Mouse (Mus musculus) thymus, adult 2 months (tissue): ENCODE data around the gene Glb1l.

Source experiments
- CTCF ChIP-seq: fragments of 200-500 bp; IDR thresholded peaks from 2 replicates; pipeline ENCODE4 v1.5.1; 2012; ENCODE audit warnings: mild to moderate bottlenecking, control low read depth, low read length, moderate library complexity, borderline replicate concordance; ENCODE audit not compliant: control insufficient read depth, poor library complexity, insufficient read depth; ENCODE audit errors: extremely low read depth
- POLR2A ChIP-seq: fragments of 200-500 bp; IDR thresholded peaks from 2 replicates; pipeline ENCODE4 v1.6.1; 2012; ENCODE audit warnings: mild to moderate bottlenecking, low read length, control low read depth, moderate library complexity; ENCODE audit not compliant: control insufficient read depth, poor library complexity, insufficient read depth; ENCODE audit errors: extremely low read depth

DNA sequence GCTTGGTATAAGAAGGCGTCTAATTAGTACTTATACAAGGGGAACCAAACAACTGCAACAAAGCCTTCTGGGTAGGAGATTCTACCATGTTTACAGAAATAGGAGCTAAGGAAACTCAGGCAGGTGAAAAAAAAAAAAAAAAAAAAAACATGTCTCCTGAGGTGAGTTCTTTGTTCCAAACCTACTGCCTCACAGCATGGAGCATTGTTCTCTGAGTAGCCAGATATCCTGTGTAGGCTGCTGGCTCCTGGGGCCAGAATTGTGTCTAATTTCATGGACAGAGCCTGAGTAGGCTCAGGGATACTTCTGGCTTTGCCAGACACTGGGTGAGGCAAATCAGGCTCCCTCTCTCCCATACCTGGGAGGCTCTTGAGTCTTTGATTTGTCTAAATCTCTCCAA is 17.0 kb upstream of the Glb1l start:
- TF ChIP-seq CTCF (no peak), POLR2A (no peak)
